Mouse (Mus musculus) small intestine, adult 2 months (tissue): ENCODE data around the gene Socs3.

Experiments
- CTCF ChIP-seq: fragments of 200-500 bp; IDR thresholded peaks from 2 replicates; pipeline ENCODE4 v1.5.1; 2012; ENCODE audit warnings: low read depth, mild to moderate bottlenecking, control low read depth, inconsistent platforms, low read length, moderate library complexity, mixed read lengths; ENCODE audit not compliant: insufficient replicate concordance, insufficient read length; ENCODE audit errors: extremely low read depth
- POLR2A ChIP-seq: fragments of 200-500 bp; IDR thresholded peaks from 2 replicates; pipeline ENCODE4 v1.6.1; 2012; ENCODE audit warnings: low read depth, mild to moderate bottlenecking, control low read depth, inconsistent platforms, low read length, moderate library complexity

DNA sequence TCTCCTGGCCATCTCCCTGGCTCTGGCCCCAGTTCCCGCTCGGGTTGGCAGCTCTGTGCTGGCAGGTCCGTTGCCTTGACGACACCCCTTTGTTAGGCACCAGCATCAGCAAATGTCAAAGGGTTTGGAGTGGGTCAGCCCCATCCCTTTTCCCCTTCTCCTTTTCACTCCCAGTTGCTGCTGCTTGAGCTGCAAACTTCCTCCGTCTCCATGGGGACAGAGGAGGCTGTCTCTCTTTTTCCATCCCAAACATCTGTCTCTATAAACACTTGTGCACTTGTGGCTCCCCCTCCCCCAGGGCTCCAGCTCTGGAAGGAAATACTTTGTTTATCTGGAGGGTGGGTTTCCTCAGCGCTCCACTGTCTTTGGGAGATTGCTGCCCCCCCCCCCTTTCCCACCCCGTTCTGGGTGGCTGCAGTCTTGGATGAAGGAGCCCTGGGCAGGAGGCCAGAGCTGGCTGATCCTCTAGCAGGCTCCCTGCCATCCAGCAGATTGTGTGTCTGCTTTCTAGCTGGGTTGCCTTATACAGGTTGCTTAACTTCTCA, 30.0 kb downstream of the Socs3 start:
- TF ChIP-seq CTCF (no peak), POLR2A (no peak)
